Mouse (Mus musculus) heart, embryonic 15.5 days (tissue): ENCODE data around the gene Tmem150c. TPM values are rescaled to one million over a fixed set of nuclear protein-coding genes. Genes with fewer than 3 reads are reported as not detected.
A peak's percentile ranks its signal among the peaks of the same experiment; 100 is the strongest.

Experiments used
- ATAC-seq: fragments of 200-750 bp; cut with Nextera tagmentation; replicated peaks from 2 replicates; pipeline ENCODE4 v1.8.0; 2017; ENCODE audit warnings: low read depth, moderate TSS enrichment; ENCODE audit not compliant: insufficient number of reproducible peaks, insufficient read depth, low FRiP score
- H3K27ac ChIP-seq: fragments of 300-500 bp; sonication (generic); 2 replicates; pipeline ENCODE4 v1.5.1; 2015; ENCODE audit warnings: mild to moderate bottlenecking, inconsistent platforms
- H3K27me3 ChIP-seq: fragments of 300-500 bp; sonication (generic); 2 replicates; pipeline ENCODE4 v1.6.1; 2015; ENCODE audit warnings: inconsistent platforms
- H3K36me3 ChIP-seq: fragments of 300-500 bp; sonication (generic); 2 replicates; pipeline ENCODE4 v1.6.1; 2015; ENCODE audit warnings: mild to moderate bottlenecking, inconsistent platforms
- H3K4me1 ChIP-seq: fragments of 300-500 bp; sonication (generic); replicated peaks from 2 replicates; pipeline ENCODE4 v1.6.1; 2015; ENCODE audit warnings: inconsistent platforms
- H3K4me2 ChIP-seq: fragments of 300-500 bp; sonication (generic); 2 replicates; pipeline ENCODE4 v1.6.1; 2015; ENCODE audit warnings: inconsistent platforms, mild to moderate bottlenecking, moderate library complexity
- H3K4me3 ChIP-seq: fragments of 300-500 bp; sonication (generic); 2 replicates; pipeline ENCODE4 v1.5.1; 2015; ENCODE audit warnings: mild to moderate bottlenecking, inconsistent platforms
- H3K9ac ChIP-seq: fragments of 300-500 bp; sonication (generic); 2 replicates; pipeline ENCODE4 v1.6.1; 2015; ENCODE audit warnings: mild to moderate bottlenecking, inconsistent platforms
- H3K9me3 ChIP-seq: fragments of 300-500 bp; sonication (generic); replicated peaks from 2 replicates; pipeline ENCODE4 v1.6.1; 2016; ENCODE audit warnings: inconsistent platforms
- WGBS: fragments of 180-500 bp; shearing (Covaris S2); methylation state at CpG from one replicate; pipeline ENCODE4 v1.1.7; 2015; ENCODE audit warnings: mixed read lengths; 5-methylcytosine and 5-hydroxymethylcytosine counted together
- polyA plus RNA-seq: library from polyadenylated mRNA; unstranded; fragments of >200 nt; fragmentation: Nextera tagmentation; extraction: Ambion mirVana; gene quantifications from 2 replicates; pipeline ENCODE4 v1.2.1, GENCODE M21; 2015

Gene Tmem150c
- polyA plus RNA-seq, 1 experiment from 2014 or later = 2.0 TPM

- Histone ChIP-seq H3K36me3 (no peaks in the 10 kb centered on the region), H3K9ac (no peak overlapping the region), H3K4me2 (no peak overlapping the region), H3K27me3 (peaks cover 34% of the 10 kb centered on the region), H3K9me3 (no peaks in the 10 kb centered on the region), H3K27ac (no peak overlapping the region), H3K4me1 (peaks cover 8% of the 10 kb centered on the region), H3K4me3 (no peak overlapping the region)
- WGBS = 57% methylated on average over 7 of the region's 7 CpGs
- ATAC-seq = no peak
These were observed 3.8 kb upstream of the Tmem150c start for GRCm38 (mm10) chr5:100163368-100163767.

- Histone ChIP-seq H3K4me1 (peaks cover 10% of the 10 kb centered on the region), H3K9ac (no peak overlapping the region), H3K27ac (no peak overlapping the region), H3K27me3 (peaks cover 36% of the 10 kb centered on the region), H3K4me2 (no peak overlapping the region), H3K9me3 (no peaks in the 10 kb centered on the region), H3K4me3 (no peak overlapping the region), H3K36me3 (no peaks in the 10 kb centered on the region)
- whole genome bisulfite sequencing = 85% methylated on average over 3 of the region's 3 CpGs
- ATAC-seq = no peak
These were observed 3.2 kb upstream of the Tmem150c start for GRCm38 (mm10) chr5:100162857-100163256.

- Histone ChIP-seq H3K27ac (no peak overlapping the region), H3K4me3 (no peak overlapping the region), H3K36me3 (no peaks in the 10 kb centered on the region), H3K4me2 (no peak overlapping the region), H3K9me3 (no peaks in the 10 kb centered on the region), H3K27me3 (peaks cover 44% of the 10 kb centered on the region), H3K4me1 (peaks cover 10% of the 10 kb centered on the region), H3K9ac (no peak overlapping the region)
- 80% methylated on average over 1 of the region's 1 CpGs for WGBS
- ATAC-seq = no peak
These were observed 2.4 kb upstream of the Tmem150c start for GRCm38 (mm10) chr5:100162053-100162452.

- H3K4me2 ChIP-seq = peak overlapping the region; percentile 99
- no peaks in the 10 kb centered on the region for H3K9me3 ChIP-seq
- peak overlapping the region; percentile 76 for H3K4me3 ChIP-seq
- no peak overlapping the region for H3K27ac ChIP-seq
- WGBS = under 1% methylated on average over 79 of the region's 101 CpGs
- ATAC-seq = no peak; the same call in 1 of the 2 replicates
- no peaks in the 10 kb centered on the region for H3K36me3 ChIP-seq
- peaks cover 41% of the 10 kb centered on the region for H3K27me3 ChIP-seq
- peaks cover 10% of the 10 kb centered on the region for H3K4me1 ChIP-seq
- H3K9ac ChIP-seq = peak overlapping the region; percentile 69
These were observed 594 bp downstream of the Tmem150c start for GRCm38 (mm10) chr5:100158791-100159637.

- Histone ChIP-seq H3K9ac (peak overlapping the region; percentile 69), H3K4me3 (peak overlapping the region; percentile 76), H3K27ac (no peak overlapping the region), H3K36me3 (no peaks in the 10 kb centered on the region), H3K9me3 (no peaks in the 10 kb centered on the region), H3K4me2 (peak overlapping the region; percentile 99), H3K27me3 (peaks cover 41% of the 10 kb centered on the region), H3K4me1 (peaks cover 10% of the 10 kb centered on the region)
- ATAC-seq = no peak
- 21% methylated on average over 13 of the region's 13 CpGs for WGBS
These were observed 1.3 kb downstream of the Tmem150c start for GRCm38 (mm10) chr5:100158301-100158700.

GRCm38 (mm10) chr5:100155646-100156045, 4.0 kb downstream of the Tmem150c start:
- Histone ChIP-seq H3K27me3 (peaks cover 30% of the 10 kb centered on the region), H3K9ac (no peak overlapping the region)
- no peak for ATAC-seq

GRCm38 (mm10) chr5:100149967-100150366, 9.6 kb downstream of the Tmem150c start:
- Histone ChIP-seq H3K9me3 (no peaks in the 10 kb centered on the region), H3K9ac (no peak overlapping the region), H3K36me3 (no peaks in the 10 kb centered on the region), H3K4me3 (no peak overlapping the region), H3K4me1 (no peaks in the 10 kb centered on the region), H3K4me2 (no peak overlapping the region), H3K27me3 (no peaks in the 10 kb centered on the region), H3K27ac (no peak overlapping the region)
- WGBS = 56% methylated on average over 3 of the region's 3 CpGs
- no peak for ATAC-seq

More at GRCm38 (mm10) chr5:100155646-100156045, 4.0 kb downstream of the Tmem150c start:
- no peak overlapping the region for H3K4me2 ChIP-seq
- H3K36me3 ChIP-seq = no peaks in the 10 kb centered on the region
- H3K4me3 ChIP-seq = no peak overlapping the region
- H3K27ac ChIP-seq = no peak overlapping the region
- no peaks in the 10 kb centered on the region for H3K9me3 ChIP-seq
- 58% methylated on average over 6 of the region's 6 CpGs for WGBS
- peaks cover 10% of the 10 kb centered on the region for H3K4me1 ChIP-seq

GRCm38 (mm10) chr5:100144836-100145235, 14.8 kb downstream of the Tmem150c start:
- Histone ChIP-seq H3K9me3 (no peaks in the 10 kb centered on the region), H3K27ac (no peak overlapping the region), H3K36me3 (no peaks in the 10 kb centered on the region), H3K27me3 (no peaks in the 10 kb centered on the region), H3K4me1 (no peaks in the 10 kb centered on the region), H3K9ac (no peak overlapping the region), H3K4me2 (no peak overlapping the region), H3K4me3 (no peak overlapping the region)
- no peak for ATAC-seq
- 81% methylated on average over 7 of the region's 7 CpGs for WGBS

- no peak overlapping the region for H3K4me2 ChIP-seq
- H3K36me3 ChIP-seq = no peaks in the 10 kb centered on the region
- no peaks in the 10 kb centered on the region for H3K9me3 ChIP-seq
- 44% methylated on average over 8 of the region's 8 CpGs for WGBS
- no peaks in the 10 kb centered on the region for H3K27me3 ChIP-seq
- no peak overlapping the region for H3K4me3 ChIP-seq
- H3K9ac ChIP-seq = no peak overlapping the region
- H3K27ac ChIP-seq = no peak overlapping the region
- ATAC-seq = no peak
- H3K4me1 ChIP-seq = no peaks in the 10 kb centered on the region
These were observed 32.3 kb downstream of the Tmem150c start for GRCm38 (mm10) chr5:100127283-100127682.

GRCm38 (mm10) chr5:100125409-100126123, 34.0 kb downstream of the Tmem150c start:
- Histone ChIP-seq H3K9ac (no peak overlapping the region), H3K27ac (no peak overlapping the region), H3K4me2 (no peak overlapping the region), H3K9me3 (no peaks in the 10 kb centered on the region), H3K4me3 (no peak overlapping the region), H3K36me3 (no peaks in the 10 kb centered on the region), H3K27me3 (0 out of 2 replicates have a peak, but pooled peaks cover 5% of the 10 kb centered on the region), H3K4me1 (0 out of 2 replicates have a peak, but pooled peaks cover 5% of the 10 kb centered on the region)
- 78% methylated on average over 12 of the region's 12 CpGs for WGBS
- ATAC-seq = no peak

- Histone ChIP-seq H3K4me3 (no peak overlapping the region), H3K9ac (no peak overlapping the region), H3K36me3 (no peaks in the 10 kb centered on the region), H3K4me2 (no peak overlapping the region), H3K27ac (no peak overlapping the region), H3K4me1 (0 out of 2 replicates have a peak, but pooled peaks cover 5% of the 10 kb centered on the region), H3K27me3 (peaks cover 14% of the 10 kb centered on the region), H3K9me3 (no peaks in the 10 kb centered on the region)
- ATAC-seq = no peak
- WGBS = 55% methylated on average over 1 of the region's 1 CpGs
These were observed 35.1 kb downstream of the Tmem150c start for GRCm38 (mm10) chr5:100124530-100124929.
